Mouse (Mus musculus) midbrain, embryonic 13.5 days (tissue): ENCODE data around the gene Rhbdd2. TPM values are rescaled to one million over a fixed set of nuclear protein-coding genes. Genes with fewer than 3 reads are reported as not detected.
A peak's percentile ranks its signal among the peaks of the same experiment; 100 is the strongest.

Experiments
- ATAC-seq: fragments of 200-750 bp; cut with Nextera tagmentation; 2 replicates; pipeline ENCODE4 v1.8.0; 2017; ENCODE audit warnings: mild to moderate bottlenecking, moderate TSS enrichment, moderate library complexity
- H3K27ac ChIP-seq: fragments of 300-500 bp; sonication (generic); 2 replicates; pipeline ENCODE4 v1.5.1; 2015; ENCODE audit warnings: inconsistent platforms, mild to moderate bottlenecking, moderate library complexity
- H3K27me3 ChIP-seq: fragments of 300-500 bp; sonication (generic); 2 replicates; pipeline ENCODE4 v1.6.1; 2015; ENCODE audit warnings: mild to moderate bottlenecking, inconsistent platforms
- H3K36me3 ChIP-seq: fragments of 300-500 bp; sonication (generic); 2 replicates; pipeline ENCODE4 v1.6.1; 2015; ENCODE audit warnings: mild to moderate bottlenecking, inconsistent platforms
- H3K4me1 ChIP-seq: fragments of 300-500 bp; sonication (generic); replicated peaks from 2 replicates; pipeline ENCODE4 v1.6.1; 2015; ENCODE audit warnings: inconsistent platforms
- H3K4me2 ChIP-seq: fragments of 300-500 bp; sonication (generic); replicated peaks from 2 replicates; pipeline ENCODE4 v1.6.1; 2015; ENCODE audit warnings: moderate library complexity, mild to moderate bottlenecking, inconsistent platforms
- H3K4me3 ChIP-seq: fragments of 300-500 bp; sonication (generic); replicated peaks from 2 replicates; pipeline ENCODE4 v1.5.1; 2015; ENCODE audit warnings: mild to moderate bottlenecking, inconsistent platforms
- H3K9ac ChIP-seq: fragments of 300-500 bp; sonication (generic); replicated peaks from 2 replicates; pipeline ENCODE4 v1.6.1; 2015; ENCODE audit warnings: mild to moderate bottlenecking, inconsistent platforms
- H3K9me3 ChIP-seq: fragments of 300-500 bp; sonication (generic); 2 replicates; pipeline ENCODE4 v1.6.1; 2016; ENCODE audit warnings: mild to moderate bottlenecking, inconsistent platforms
- WGBS: fragments of 180-500 bp; shearing (Covaris S2); methylation state at CpG from one replicate; pipeline ENCODE4 v1.1.7; 2015; 5-methylcytosine and 5-hydroxymethylcytosine counted together
- polyA plus RNA-seq: library from polyadenylated mRNA; unstranded; fragments of >200 nt; fragmentation: Nextera tagmentation; extraction: Ambion mirVana; gene quantifications from 2 replicates; pipeline ENCODE4 v1.2.1, GENCODE M21; 2015

Rhbdd2 gene
- polyA plus RNA-seq, 1 experiment from 2014 or later, result 88.3 TPM

GRCm38 (mm10) chr5:135670881-135671280 lies 38.5 kb downstream of the Rhbdd2 start:
- ATAC-seq, result no peak
- no peak overlapping the region for H3K4me3 ChIP-seq
- WGBS, result 83% methylated on average over 2 of the region's 2 CpGs
- no peaks in the 10 kb centered on the region for H3K36me3 ChIP-seq
- peaks cover 2% of the 10 kb centered on the region; the same call in 1 of the 2 replicates for H3K9me3 ChIP-seq
- no peaks in the 10 kb centered on the region for H3K27me3 ChIP-seq
- no peak overlapping the region for H3K9ac ChIP-seq
- H3K4me2 ChIP-seq, result no peak overlapping the region
- no peak overlapping the region for H3K27ac ChIP-seq
- peaks cover 32% of the 10 kb centered on the region for H3K4me1 ChIP-seq

- 59% methylated on average over 4 of the region's 4 CpGs for WGBS
These were observed 40.1 kb downstream of the Rhbdd2 start for GRCm38 (mm10) chr5:135672509-135672908.

DNA sequence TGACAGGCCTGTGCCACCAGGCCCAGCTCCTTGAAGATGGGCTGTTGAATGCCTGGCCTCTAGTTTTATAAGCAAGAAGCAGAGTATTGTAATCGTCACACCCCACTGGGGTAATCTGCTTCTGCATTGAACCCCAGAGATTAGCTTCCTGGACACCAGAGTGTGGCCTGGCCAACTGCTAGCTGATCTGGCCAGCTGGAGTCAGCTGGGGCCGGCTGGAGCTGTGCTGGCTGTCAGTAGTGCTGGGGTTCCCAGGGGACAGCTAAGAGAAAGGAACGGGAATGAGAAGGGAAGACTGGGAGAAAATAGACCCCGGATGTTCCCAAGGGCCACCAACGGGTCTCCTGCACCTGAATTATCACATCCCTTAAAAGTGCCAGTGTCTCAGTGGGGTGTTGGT lies 40.6 kb downstream of the Rhbdd2 start:
- Histone ChIP-seq H3K36me3 (no peaks in the 10 kb centered on the region), H3K4me2 (no peak overlapping the region), H3K9me3 (no peaks in the 10 kb centered on the region), H3K27me3 (no peaks in the 10 kb centered on the region), H3K9ac (no peak overlapping the region), H3K4me1 (peaks cover 35% of the 10 kb centered on the region), H3K27ac (peak overlapping the region; percentile 42; the same call in 1 of the 2 replicates), H3K4me3 (no peak overlapping the region)
- ATAC-seq, result no peak
- WGBS, result 38% methylated on average over 5 of the region's 5 CpGs

More at GRCm38 (mm10) chr5:135672509-135672908, 40.1 kb downstream of the Rhbdd2 start:
- H3K9ac ChIP-seq, result no peak overlapping the region
- H3K4me2 ChIP-seq, result no peak overlapping the region
- no peak for ATAC-seq
- H3K36me3 ChIP-seq, result no peaks in the 10 kb centered on the region
- H3K27ac ChIP-seq, result no peak overlapping the region
- peaks cover 35% of the 10 kb centered on the region for H3K4me1 ChIP-seq
- H3K27me3 ChIP-seq, result no peaks in the 10 kb centered on the region
- no peaks in the 10 kb centered on the region for H3K9me3 ChIP-seq
- no peak overlapping the region for H3K4me3 ChIP-seq

DNA sequence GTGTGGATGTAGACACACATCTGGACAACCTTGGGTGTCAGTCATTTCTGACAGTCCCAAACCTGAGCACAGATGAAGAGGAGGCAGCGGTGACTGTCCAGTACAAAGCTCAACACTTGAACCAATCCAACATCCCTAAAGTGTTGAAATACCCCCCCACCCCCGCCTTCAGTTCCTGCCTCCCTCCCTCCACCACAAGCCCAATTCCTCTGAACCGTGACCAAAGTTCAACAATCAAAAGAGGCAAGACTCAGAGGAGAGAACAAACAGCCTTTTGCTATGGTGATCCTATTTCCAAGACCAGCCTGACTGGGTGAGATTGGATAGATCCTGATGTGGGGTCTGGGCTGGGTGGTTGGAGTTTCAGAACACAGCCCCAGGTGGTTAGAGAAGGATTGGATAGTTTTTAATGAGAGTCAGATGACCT lies 41.9 kb downstream of the Rhbdd2 start:
- H3K36me3 ChIP-seq, result no peaks in the 10 kb centered on the region
- peaks cover 35% of the 10 kb centered on the region for H3K4me1 ChIP-seq
- no peak overlapping the region for H3K9ac ChIP-seq
- peak overlapping the region; percentile 40 for H3K4me2 ChIP-seq
- no peak overlapping the region for H3K4me3 ChIP-seq
- H3K27me3 ChIP-seq, result no peaks in the 10 kb centered on the region
- WGBS, result 7% methylated on average over 3 of the region's 3 CpGs
- ATAC-seq, result peak; percentile 80
- H3K9me3 ChIP-seq, result no peaks in the 10 kb centered on the region
- peak overlapping the region; percentile 86 for H3K27ac ChIP-seq

DNA sequence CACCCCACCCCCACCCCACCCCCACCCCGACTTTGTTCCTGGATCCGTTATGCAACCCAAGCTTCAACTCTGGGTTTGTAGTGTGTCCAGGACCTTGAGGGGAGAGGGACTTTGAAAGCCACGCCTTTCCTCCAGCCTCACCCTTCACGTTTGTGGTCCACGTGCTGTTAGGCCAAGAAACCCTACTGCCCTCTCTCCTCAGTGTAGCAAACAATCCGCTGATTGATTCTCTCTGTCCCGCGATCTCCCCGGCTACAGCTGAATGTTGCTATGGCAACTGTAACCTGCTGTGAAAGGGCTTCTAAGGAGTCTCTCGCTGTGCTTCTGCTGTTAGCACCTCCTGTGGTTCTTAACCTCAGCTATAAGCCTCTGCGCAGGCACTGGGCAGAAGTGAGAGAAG lies 42.4 kb downstream of the Rhbdd2 start:
- H3K4me3 ChIP-seq, result peak overlapping the region; percentile 4; the same call in 1 of the 2 replicates
- H3K9ac ChIP-seq, result no peak overlapping the region
- no peaks in the 10 kb centered on the region for H3K36me3 ChIP-seq
- H3K9me3 ChIP-seq, result no peaks in the 10 kb centered on the region
- H3K4me1 ChIP-seq, result peaks cover 35% of the 10 kb centered on the region
- H3K4me2 ChIP-seq, result peak overlapping the region; percentile 40
- H3K27me3 ChIP-seq, result no peaks in the 10 kb centered on the region
- under 1% methylated on average over 11 of the region's 11 CpGs for WGBS
- peak overlapping the region; percentile 86 for H3K27ac ChIP-seq
- ATAC-seq, result peak; percentile 91

- Histone ChIP-seq H3K4me1 (peaks cover 35% of the 10 kb centered on the region), H3K27ac (no peak overlapping the region), H3K9me3 (no peaks in the 10 kb centered on the region), H3K9ac (no peak overlapping the region), H3K4me2 (no peak overlapping the region), H3K4me3 (no peak overlapping the region), H3K36me3 (no peaks in the 10 kb centered on the region), H3K27me3 (no peaks in the 10 kb centered on the region)
- ATAC-seq, result no peak
- 80% methylated on average over 3 of the region's 3 CpGs for WGBS
These were observed 44.3 kb downstream of the Rhbdd2 start for GRCm38 (mm10) chr5:135676696-135677095.

- Histone ChIP-seq H3K4me3 (no peak overlapping the region), H3K4me1 (peaks cover 35% of the 10 kb centered on the region), H3K27ac (no peak overlapping the region), H3K9ac (no peak overlapping the region), H3K9me3 (no peaks in the 10 kb centered on the region), H3K4me2 (no peak overlapping the region), H3K27me3 (no peaks in the 10 kb centered on the region), H3K36me3 (no peaks in the 10 kb centered on the region)
- WGBS, result 97% methylated on average over 2 of the region's 2 CpGs
- ATAC-seq, result no peak
These were observed 44.8 kb downstream of the Rhbdd2 start for GRCm38 (mm10) chr5:135677251-135677650.

GRCm38 (mm10) chr5:135678481-135678880 lies 46.1 kb downstream of the Rhbdd2 start:
- peaks cover 28% of the 10 kb centered on the region for H3K4me1 ChIP-seq
- no peaks in the 10 kb centered on the region for H3K9me3 ChIP-seq
- no peak overlapping the region for H3K4me2 ChIP-seq
- no peaks in the 10 kb centered on the region for H3K36me3 ChIP-seq
- H3K27ac ChIP-seq, result no peak overlapping the region
- no peak overlapping the region for H3K9ac ChIP-seq
- H3K4me3 ChIP-seq, result no peak overlapping the region
- no peak for ATAC-seq
- WGBS, result 95% methylated on average over 6 of the region's 6 CpGs
- no peaks in the 10 kb centered on the region for H3K27me3 ChIP-seq

- ATAC-seq, result no peak
- H3K9me3 ChIP-seq, result no peaks in the 10 kb centered on the region
- H3K36me3 ChIP-seq, result no peaks in the 10 kb centered on the region
- H3K27ac ChIP-seq, result no peak overlapping the region
- H3K4me1 ChIP-seq, result peaks cover 2% of the 10 kb centered on the region
- no peak overlapping the region for H3K4me2 ChIP-seq
- 87% methylated on average over 6 of the region's 6 CpGs for WGBS
- H3K9ac ChIP-seq, result no peak overlapping the region
- no peak overlapping the region for H3K4me3 ChIP-seq
- H3K27me3 ChIP-seq, result no peaks in the 10 kb centered on the region
These were observed 48.6 kb downstream of the Rhbdd2 start for GRCm38 (mm10) chr5:135680967-135681545.

GRCm38 (mm10) chr5:135682009-135682408 lies 49.6 kb downstream of the Rhbdd2 start:
- no peak overlapping the region for H3K4me2 ChIP-seq
- no peaks in the 10 kb centered on the region for H3K4me1 ChIP-seq
- no peaks in the 10 kb centered on the region for H3K27me3 ChIP-seq
- WGBS, result 97% methylated on average over 5 of the region's 5 CpGs
- H3K9ac ChIP-seq, result no peak overlapping the region
- no peak overlapping the region for H3K27ac ChIP-seq
- H3K4me3 ChIP-seq, result no peak overlapping the region
- H3K36me3 ChIP-seq, result no peaks in the 10 kb centered on the region
- no peaks in the 10 kb centered on the region for H3K9me3 ChIP-seq
- no peak for ATAC-seq

DNA sequence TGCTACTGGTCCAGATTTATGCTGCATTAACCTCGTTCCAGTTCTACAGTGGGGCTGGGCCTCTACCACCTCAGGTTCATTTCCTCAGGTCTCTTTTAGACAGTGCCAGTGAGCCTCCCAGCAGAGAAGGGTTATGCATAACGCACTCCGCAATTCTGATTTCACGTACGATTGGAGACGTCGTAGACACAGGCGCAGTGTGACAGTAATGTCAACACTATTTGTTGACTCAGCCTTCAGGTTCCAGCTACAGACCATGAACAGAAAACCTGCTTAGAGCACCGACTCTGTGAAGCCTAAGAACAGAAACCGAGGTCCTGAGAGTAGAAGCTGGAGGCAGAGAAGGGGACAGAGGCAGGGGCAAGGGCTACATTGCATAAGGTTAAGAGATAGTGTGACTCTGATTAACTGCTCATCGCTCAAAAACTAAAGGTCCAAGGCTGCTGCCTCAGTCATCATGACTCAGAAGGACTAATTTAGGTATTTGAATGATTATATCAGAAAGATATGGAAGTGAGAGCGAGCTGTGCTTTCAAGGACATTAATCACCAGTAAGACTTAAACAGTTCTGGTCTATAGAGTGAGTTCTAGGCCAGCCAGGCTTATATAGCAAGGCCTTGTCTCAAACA lies 50.6 kb downstream of the Rhbdd2 start:
- ATAC-seq, result no peak
- no peak overlapping the region for H3K4me3 ChIP-seq
- WGBS, result 91% methylated on average over 12 of the region's 12 CpGs

GRCm38 (mm10) chr5:135690401-135690800 lies 58.0 kb downstream of the Rhbdd2 start:
- no peak overlapping the region for H3K27ac ChIP-seq
- no peaks in the 10 kb centered on the region for H3K27me3 ChIP-seq
- no peaks in the 10 kb centered on the region for H3K9me3 ChIP-seq
- peaks cover 36% of the 10 kb centered on the region for H3K4me1 ChIP-seq
- 0 out of 2 replicates have a peak, but pooled peaks cover 3% of the 10 kb centered on the region for H3K36me3 ChIP-seq
- WGBS, result 82% methylated on average over 5 of the region's 5 CpGs
- peak overlapping the region; percentile 72 for H3K4me3 ChIP-seq
- no peak for ATAC-seq
- peak overlapping the region; percentile 78 for H3K9ac ChIP-seq
- peak overlapping the region; percentile 97 for H3K4me2 ChIP-seq

More for the DNA sequence above, 50.6 kb downstream of the Rhbdd2 start:
- H3K27ac ChIP-seq, result no peak overlapping the region
- H3K36me3 ChIP-seq, result no peaks in the 10 kb centered on the region
- H3K9me3 ChIP-seq, result no peaks in the 10 kb centered on the region
- peaks cover 3% of the 10 kb centered on the region for H3K4me1 ChIP-seq
- H3K4me2 ChIP-seq, result no peak overlapping the region
- H3K27me3 ChIP-seq, result no peaks in the 10 kb centered on the region
- H3K9ac ChIP-seq, result no peak overlapping the region
